Mouse (Mus musculus) hindbrain, embryonic 11.5 days (tissue): ENCODE results near the gene Ltbr. TPM values are rescaled to one million over a fixed set of nuclear protein-coding genes. Genes with fewer than 3 reads are reported as not detected.
"Not testable (repeated sequence)": the region's sequence is repeated elsewhere in the genome, so short reads cannot be mapped to it uniquely, and the experiment has no call there.

Source experiments
- ATAC-seq: fragments of 200-750 bp; cut with Nextera tagmentation; 2 replicates; pipeline ENCODE4 v1.8.0; 2017; ENCODE audit warnings: mild to moderate bottlenecking, moderate TSS enrichment, moderate library complexity; ENCODE audit not compliant: low FRiP score
- DNase-seq: peaks from one replicate; pipeline ENCODE4 v3.0.0-alpha.2; 2015; ENCODE audit warnings: low spot score
- H3K27ac ChIP-seq: fragments of 300-500 bp; sonication (generic); 2 replicates; pipeline ENCODE4 v1.5.1; 2014; ENCODE audit warnings: mild to moderate bottlenecking, low read depth, low read length
- H3K27me3 ChIP-seq: fragments of 300-500 bp; sonication (generic); 2 replicates; pipeline ENCODE4 v1.6.1; 2014; ENCODE audit warnings: mild to moderate bottlenecking, low read length, moderate library complexity, mixed read lengths; ENCODE audit not compliant: control insufficient read depth, insufficient read depth
- H3K36me3 ChIP-seq: fragments of 300-500 bp; sonication (generic); 2 replicates; pipeline ENCODE4 v1.6.1; 2014; ENCODE audit warnings: mild to moderate bottlenecking, low read length, moderate library complexity, mixed read lengths; ENCODE audit not compliant: control insufficient read depth, insufficient read depth
- H3K4me1 ChIP-seq: fragments of 300-500 bp; sonication (generic); replicated peaks from 2 replicates; pipeline ENCODE4 v1.6.1; 2014; ENCODE audit warnings: low read length, mixed read lengths; ENCODE audit not compliant: control insufficient read depth, insufficient read depth
- H3K4me2 ChIP-seq: fragments of 300-500 bp; sonication (generic); replicated peaks from 2 replicates; pipeline ENCODE4 v1.6.1; 2014; ENCODE audit warnings: mild to moderate bottlenecking, low read depth, low read length
- H3K4me3 ChIP-seq: fragments of 300-500 bp; sonication (generic); 2 replicates; pipeline ENCODE4 v1.5.1; 2014; ENCODE audit warnings: low read depth, low read length
- H3K9ac ChIP-seq: fragments of 300-500 bp; sonication (generic); 2 replicates; pipeline ENCODE4 v1.6.1; 2014; ENCODE audit warnings: low read depth, low read length
- H3K9me3 ChIP-seq: fragments of 300-500 bp; sonication (generic); 2 replicates; pipeline ENCODE4 v1.6.1; 2016; ENCODE audit warnings: low read length; ENCODE audit not compliant: control insufficient read depth
- WGBS: fragments of 180-500 bp; shearing (Covaris S2); extraction: QIAGEN DNeasy Blood & Tissue Kit; methylation state at CpG from one replicate; pipeline ENCODE4 v1.1.7; 2014; 5-methylcytosine and 5-hydroxymethylcytosine counted together
- polyA plus RNA-seq: library from polyadenylated mRNA; unstranded; fragments of >200 nt; fragmentation: Nextera tagmentation; extraction: Ambion mirVana; gene quantifications from 2 replicates; pipeline ENCODE4 v1.2.1, GENCODE M21; 2014

The Ltbr gene
- polyA plus RNA-seq, 1 experiment from 2014 or later = 17.9 TPM

- not testable (repeated sequence) for H3K4me1 ChIP-seq, H3K27ac ChIP-seq, ATAC-seq, H3K27me3 ChIP-seq, H3K4me2 ChIP-seq, H3K9me3 ChIP-seq, DNase-seq, H3K9ac ChIP-seq, H3K36me3 ChIP-seq, H3K4me3 ChIP-seq
- 93% methylated on average over 13 of the region's 13 CpGs for WGBS
Observed at GRCm38 (mm10) chr6:125282721-125283120, 31.0 kb downstream of the Ltbr start.

GRCm38 (mm10) chr6:125279729-125280128 is 34.0 kb downstream of the Ltbr start:
- Histone ChIP-seq H3K9ac (no peak overlapping the region), H3K27me3 (no peaks in the 10 kb centered on the region), H3K27ac (no peak overlapping the region), H3K4me2 (no peak overlapping the region), H3K4me3 (no peak overlapping the region), H3K36me3 (no peaks in the 10 kb centered on the region), H3K9me3 (no peaks in the 10 kb centered on the region), H3K4me1 (no peaks in the 10 kb centered on the region)
- 67% methylated on average over 8 of the region's 8 CpGs for WGBS
- DNase-seq = no peak
- ATAC-seq = no peak

GRCm38 (mm10) chr6:125274841-125275563 is 38.7 kb downstream of the Ltbr start:
- WGBS = 64% methylated on average over 15 of the region's 15 CpGs

GRCm38 (mm10) chr6:125272228-125272785 is 41.4 kb downstream of the Ltbr start:
- 79% methylated on average over 10 of the region's 10 CpGs for WGBS
- 0 out of 2 replicates have a peak, but pooled peaks cover 2% of the 10 kb centered on the region for H3K27me3 ChIP-seq
- H3K9ac ChIP-seq = no peak overlapping the region
- H3K4me3 ChIP-seq = no peak overlapping the region
- H3K9me3 ChIP-seq = no peaks in the 10 kb centered on the region
- no peak overlapping the region for H3K27ac ChIP-seq
- no peak for ATAC-seq
- no peaks in the 10 kb centered on the region for H3K36me3 ChIP-seq
- no peak for DNase-seq
- no peak overlapping the region for H3K4me2 ChIP-seq
- no peaks in the 10 kb centered on the region for H3K4me1 ChIP-seq

More at GRCm38 (mm10) chr6:125274841-125275563, 38.7 kb downstream of the Ltbr start:
- no peaks in the 10 kb centered on the region for H3K9me3 ChIP-seq
- H3K36me3 ChIP-seq = no peaks in the 10 kb centered on the region
- no peak overlapping the region for H3K4me2 ChIP-seq
- DNase-seq (peak; percentile 39), ATAC-seq (no peak)
- H3K4me1 ChIP-seq = no peaks in the 10 kb centered on the region
- H3K27ac ChIP-seq = no peak overlapping the region
- 0 out of 2 replicates have a peak, but pooled peaks cover 2% of the 10 kb centered on the region for H3K27me3 ChIP-seq
- no peak overlapping the region for H3K9ac ChIP-seq
- H3K4me3 ChIP-seq = no peak overlapping the region

- Histone ChIP-seq H3K4me1 (no peaks in the 10 kb centered on the region), H3K27me3 (0 out of 2 replicates have a peak, but pooled peaks cover 2% of the 10 kb centered on the region), H3K9ac (peak overlapping the region; percentile 16; the same call in 1 of the 2 replicates), H3K36me3 (no peaks in the 10 kb centered on the region), H3K27ac (no peak overlapping the region), H3K9me3 (no peaks in the 10 kb centered on the region), H3K4me2 (no peak overlapping the region), H3K4me3 (no peak overlapping the region)
- ATAC-seq (peak; percentile 86; the same call in 1 of the 2 replicates), DNase-seq (peak; percentile 90)
- WGBS = 20% methylated on average over 17 of the region's 17 CpGs
Observed at GRCm38 (mm10) chr6:125271455-125272227, 42.0 kb downstream of the Ltbr start.

- H3K4me1 ChIP-seq = no peaks in the 10 kb centered on the region
- H3K27me3 ChIP-seq = 0 out of 2 replicates have a peak, but pooled peaks cover 2% of the 10 kb centered on the region
- no peak overlapping the region for H3K4me3 ChIP-seq
- no peak overlapping the region for H3K4me2 ChIP-seq
- ATAC-seq = no peak
- 49% methylated on average over 6 of the region's 6 CpGs for WGBS
- H3K27ac ChIP-seq = no peak overlapping the region
- no peaks in the 10 kb centered on the region for H3K36me3 ChIP-seq
- DNase-seq = no peak
- no peak overlapping the region for H3K9ac ChIP-seq
- H3K9me3 ChIP-seq = no peaks in the 10 kb centered on the region
Observed at GRCm38 (mm10) chr6:125268799-125269198, 44.9 kb downstream of the Ltbr start.

- no peaks in the 10 kb centered on the region for H3K4me1 ChIP-seq
- 0 out of 2 replicates have a peak, but pooled peaks cover 2% of the 10 kb centered on the region for H3K27me3 ChIP-seq
- WGBS = 87% methylated on average over 3 of the region's 3 CpGs
- no peak for ATAC-seq
- H3K4me3 ChIP-seq = no peak overlapping the region
- no peaks in the 10 kb centered on the region for H3K9me3 ChIP-seq
- no peak overlapping the region for H3K27ac ChIP-seq
- H3K4me2 ChIP-seq = no peak overlapping the region
- no peak for DNase-seq
- H3K36me3 ChIP-seq = no peaks in the 10 kb centered on the region
- no peak overlapping the region for H3K9ac ChIP-seq
Observed at GRCm38 (mm10) chr6:125267469-125267868, 46.2 kb downstream of the Ltbr start.

- not testable (repeated sequence) for H3K9me3 ChIP-seq, H3K4me3 ChIP-seq, H3K9ac ChIP-seq, H3K4me2 ChIP-seq, H3K4me1 ChIP-seq, H3K27me3 ChIP-seq, ATAC-seq, DNase-seq, H3K36me3 ChIP-seq, H3K27ac ChIP-seq
- WGBS = 72% methylated on average over 6 of the region's 6 CpGs
Observed at GRCm38 (mm10) chr6:125266600-125266999, 47.1 kb downstream of the Ltbr start.
